23 mouse cellular contexts compared by ENCODE assay signal in the genomic region with DNA sequence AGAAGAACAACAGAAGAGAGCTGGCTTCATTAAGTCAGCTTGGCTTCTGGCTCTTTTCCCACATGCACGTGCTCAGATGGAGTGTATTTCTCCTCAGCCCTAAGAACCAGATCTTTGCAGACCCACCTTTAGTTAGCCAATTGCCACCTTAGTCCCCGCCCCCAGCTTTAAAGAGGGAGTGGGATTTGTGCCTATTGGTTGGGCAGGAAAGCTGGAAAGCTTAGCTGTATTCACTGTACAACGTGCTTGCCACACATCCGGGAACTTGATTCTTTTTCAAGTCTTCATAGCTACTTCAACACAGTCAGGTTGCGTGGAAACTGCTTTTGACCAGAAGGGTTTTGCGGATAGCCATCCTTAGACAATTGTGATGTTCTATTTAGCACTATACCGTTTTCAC. TPM values are rescaled to one million over a fixed set of nuclear protein-coding genes. Genes with fewer than 3 reads are reported as not detected.
A peak's percentile ranks its signal among the peaks of the same experiment; 100 is the strongest.
DNase-seq lines count a peak whose midpoint lies in the region; ATAC-seq and TF ChIP-seq lines count a peak whose summit lies in the region.
"Had no signal": no experiment of that assay in that cellular context is flagged by ENCODE, and none has a peak within 500 bp of the region (broad histone marks: within the 10 kb centered on the region; RNA-seq: fewer than 3 reads in every experiment).

No protein-coding gene starts in this region.

- no peak for TF ChIP-seq POLR2A in lung, adult 2 months (IDR thresholded peaks at IDR 0.05; ENCODE audit: borderline replicate concordance, extremely low read depth, low read depth, low read length)

- H3K27me3 ChIP-seq in limb, embryonic 13.5 days = no peaks in the 10 kb centered on the region
- H3K27me3 ChIP-seq in limb, embryonic 10.5 days (ENCODE audit: low read depth, poor library complexity, severe bottlenecking) = no peaks in the 10 kb centered on the region
- H3K27me3 ChIP-seq: CH12.LX; embryonic facial prominence, embryonic 15.5 days; hindbrain, embryonic 12.5 days; hindbrain, embryonic 15.5 days had no signal

- no peaks in the 10 kb centered on the region for H3K9me3 ChIP-seq in limb, embryonic 13.5 days
- no peaks in the 10 kb centered on the region for H3K9me3 ChIP-seq in limb, embryonic 10.5 days (replicated peaks)
- H3K9me3 ChIP-seq: embryonic facial prominence, embryonic 12.5 days; embryonic facial prominence, embryonic 15.5 days; hindbrain, embryonic 12.5 days; hindbrain, embryonic 15.5 days had no signal

- H3K9ac ChIP-seq in limb, embryonic 13.5 days = no peak overlapping the region
- H3K9ac ChIP-seq: embryonic facial prominence, embryonic 12.5 days; embryonic facial prominence, embryonic 15.5 days; forebrain, postnatal 0 days; hindbrain, embryonic 12.5 days; hindbrain, embryonic 15.5 days had no signal

- H3K4me2 ChIP-seq in limb, embryonic 13.5 days (replicated peaks) = no peak overlapping the region
- H3K4me2 ChIP-seq: embryonic facial prominence, embryonic 12.5 days; embryonic facial prominence, embryonic 15.5 days; heart, embryonic 11.5 days; hindbrain, embryonic 12.5 days; hindbrain, embryonic 15.5 days had no signal

- no peak overlapping the region for H3K4me3 ChIP-seq in limb, embryonic 13.5 days
- no peak overlapping the region for H3K4me3 ChIP-seq in limb, embryonic 10.5 days
- no peak overlapping the region for H3K4me3 ChIP-seq in lung, adult 2 months (replicated peaks; ENCODE audit: extremely low read depth, low read depth, low read length)
- H3K4me3 ChIP-seq: embryonic facial prominence, embryonic 12.5 days; embryonic facial prominence, embryonic 15.5 days; gastrocnemius, adult 2 months; hindbrain, embryonic 12.5 days; hindbrain, embryonic 15.5 days had no signal

- no peaks in the 10 kb centered on the region for H3K36me3 ChIP-seq in limb, embryonic 13.5 days
- H3K36me3 ChIP-seq in limb, embryonic 10.5 days = no peaks in the 10 kb centered on the region
- H3K36me3 ChIP-seq: embryonic facial prominence, embryonic 12.5 days; embryonic facial prominence, embryonic 15.5 days; hindbrain, embryonic 12.5 days; hindbrain, embryonic 15.5 days had no signal

- TF ChIP-seq CTCF in lung, adult 2 months (IDR thresholded peaks at IDR 0.05; ENCODE audit: insufficient read depth, low read length) = no peak

- ATAC-seq in limb, embryonic 13.5 days (ENCODE audit: low FRiP score, low read depth) = peak; percentile 57
- ATAC-seq in inflammation-experienced regulatory T-cells, adult 6 months = no peak
- ATAC-seq: forebrain, embryonic 14.5 days; forebrain, postnatal 0 days had no signal

- no peak for DNase-seq in limb, embryonic 10.5 days (ENCODE audit: low spot score)
- DNase-seq in lung, postnatal 36 days = peak; percentile 30
- DNase-seq in lung, adult 2 months = no peak
- peak; percentile 28 for DNase-seq in R1 (ENCODE audit: low read depth, low spot score)
- DNase-seq: adrenal gland, postnatal 10 days; adrenal gland, postnatal 36 days; B cell, adult 2 months; cerebellum, adult 18-20 months; cerebellum, adult 9-10 months; cerebellum, postnatal 14 days; forebrain, postnatal 0 days; gastrocnemius, adult 2 months; gastrocnemius, postnatal 14 days; heart, adult 11 months had no signal

- H3K4me1 ChIP-seq in limb, embryonic 13.5 days = peaks cover 10% of the 10 kb centered on the region
- peaks cover 18% of the 10 kb centered on the region for H3K4me1 ChIP-seq in limb, embryonic 10.5 days
- peaks cover 10% of the 10 kb centered on the region for H3K4me1 ChIP-seq in lung, adult 2 months (ENCODE audit: control insufficient read depth, insufficient read depth, low read length)
- H3K4me1 ChIP-seq: hindbrain, embryonic 15.5 days had no signal

- 59% methylated on average over 7 of the region's 7 CpGs for WGBS in limb, embryonic 13.5 days
- 71% methylated on average over 7 of the region's 7 CpGs for WGBS in limb, embryonic 10.5 days
- 68% methylated on average over 7 of the region's 7 CpGs for WGBS in lung, adult 2 months

- H3K27ac ChIP-seq in limb, embryonic 13.5 days = no peak overlapping the region
- no peak overlapping the region for H3K27ac ChIP-seq in limb, embryonic 10.5 days
- H3K27ac ChIP-seq: embryonic facial prominence, embryonic 12.5 days; embryonic facial prominence, embryonic 15.5 days; gastrocnemius, adult 2 months; hindbrain, embryonic 12.5 days; hindbrain, embryonic 15.5 days had no signal

RNA-seq across cellular contexts. Expression of gene Rreb1, which starts 30.7 kb away (rescaled TPM):
- polyA plus RNA-seq in limb, embryonic 13.5 days (2015; fragmentation: Nextera tagmentation; extraction: Ambion mirVana) = 10.0 and 11.4 TPM in 2 replicates
- polyA plus RNA-seq in limb, embryonic 10.5 days (2016; fragmentation: Nextera tagmentation; extraction: Ambion mirVana) = 5.4 and 5.9 TPM in 2 replicates
- 23.0 and 23.7 TPM in 2 replicates for polyA plus RNA-seq in lung, adult 2 months (2012; rRNA removed)
- polyA plus RNA-seq in inflammation-experienced regulatory T-cells, adult 6 months (2017; shearing (Covaris generic)) = 1 to 10 TPM in 2 of 3 experiments, under 1 TPM in 1; 0.91 to 6.8 (median 5.0) TPM

Comparison
In these comparisons a context has a peak if more than half of its experiments do, and no peak if none do; other contexts are left out.
1. DNase-seq: peak in lung, postnatal 36 days (single experiment) and R1 (single experiment); none in limb, embryonic 10.5 days (single experiment) and lung, adult 2 months (single experiment).